Mouse (Mus musculus) intestine, embryonic 16.5 days (tissue): Measurements from ENCODE around the gene Dagla. TPM values are rescaled to one million over a fixed set of nuclear protein-coding genes. Genes with fewer than 3 reads are reported as not detected.

ENCODE experiments used
- ATAC-seq: fragments of 200-750 bp; cut with Nextera tagmentation; 2 replicates; pipeline ENCODE4 v1.8.0; 2017; ENCODE audit warnings: moderate TSS enrichment, moderate library complexity
- H3K27ac ChIP-seq: fragments of 300-500 bp; sonication (generic); 2 replicates; pipeline ENCODE4 v1.5.1; 2014; ENCODE audit warnings: mild to moderate bottlenecking, low read length
- H3K27me3 ChIP-seq: fragments of 300-500 bp; sonication (generic); replicated peaks from 2 replicates; pipeline ENCODE4 v1.6.1; 2014; ENCODE audit warnings: low read length, control low read depth, mixed read lengths; ENCODE audit not compliant: control insufficient read depth, insufficient read depth
- H3K36me3 ChIP-seq: fragments of 300-500 bp; sonication (generic); 2 replicates; pipeline ENCODE4 v1.6.1; 2014; ENCODE audit warnings: low read length, control low read depth; ENCODE audit not compliant: control insufficient read depth, insufficient read depth
- H3K4me1 ChIP-seq: fragments of 300-500 bp; sonication (generic); 2 replicates; pipeline ENCODE4 v1.6.1; 2014; ENCODE audit warnings: low read length, control low read depth, mixed read lengths; ENCODE audit not compliant: control insufficient read depth, insufficient read depth
- H3K4me2 ChIP-seq: fragments of 300-500 bp; sonication (generic); 2 replicates; pipeline ENCODE4 v1.6.1; 2014; ENCODE audit warnings: low read depth, low read length, control low read depth
- H3K4me3 ChIP-seq: fragments of 300-500 bp; sonication (generic); 2 replicates; pipeline ENCODE4 v1.5.1; 2014; ENCODE audit warnings: mild to moderate bottlenecking, low read length
- H3K9ac ChIP-seq: fragments of 300-500 bp; sonication (generic); 2 replicates; pipeline ENCODE4 v1.6.1; 2014; ENCODE audit warnings: low read depth, low read length
- H3K9me3 ChIP-seq: fragments of 300-500 bp; sonication (generic); 2 replicates; pipeline ENCODE4 v1.6.1; 2016; ENCODE audit warnings: low read length, control low read depth; ENCODE audit not compliant: control insufficient read depth
- WGBS: fragments of 180-500 bp; shearing (Covaris S2); extraction: QIAGEN DNeasy Blood & Tissue Kit; methylation state at CpG from one replicate; pipeline ENCODE4 v1.1.7; 2014; 5-methylcytosine and 5-hydroxymethylcytosine counted together
- polyA plus RNA-seq: library from polyadenylated mRNA; unstranded; fragments of >200 nt; fragmentation: Nextera tagmentation; extraction: Ambion mirVana; gene quantifications from 2 replicates; pipeline ENCODE4 v1.2.1, GENCODE M21; 2015

Dagla gene
- polyA plus RNA-seq, 1 experiment from 2014 or later, result 2.6 TPM

GRCm38 (mm10) chr19:10222656-10223055 lies 82.0 kb downstream of the Dagla start:
- Histone ChIP-seq H3K27ac (no peak overlapping the region), H3K9ac (no peak overlapping the region), H3K27me3 (no peaks in the 10 kb centered on the region), H3K4me1 (peaks cover 50% of the 10 kb centered on the region), H3K4me3 (no peak overlapping the region), H3K9me3 (no peaks in the 10 kb centered on the region), H3K4me2 (peak overlapping the region; percentile 13; the same call in 1 of the 2 replicates), H3K36me3 (no peaks in the 10 kb centered on the region)
- ATAC-seq, result peak; percentile 45
- 26% methylated on average over 8 of the region's 8 CpGs for WGBS

DNA sequence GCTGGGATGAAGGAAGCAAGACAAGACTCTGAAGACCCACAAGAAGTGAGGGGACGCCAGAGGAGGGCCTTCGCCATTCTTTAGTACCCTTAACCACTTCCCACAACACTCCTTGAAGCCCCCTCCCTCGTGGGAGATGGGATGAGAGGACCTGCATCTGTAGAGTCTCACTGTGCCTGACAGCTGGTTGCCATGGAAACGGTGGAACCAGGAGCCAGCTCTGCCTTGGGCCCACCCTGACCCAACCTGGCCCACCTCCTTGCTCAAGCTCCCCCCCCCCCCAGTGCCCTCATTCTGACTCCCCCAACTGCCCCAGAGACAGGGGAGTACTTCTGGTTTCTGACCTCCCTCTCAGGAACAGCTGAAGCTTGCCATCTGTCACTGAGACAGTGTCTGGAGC lies 83.1 kb downstream of the Dagla start:
- no peaks in the 10 kb centered on the region for H3K27me3 ChIP-seq
- no peak overlapping the region for H3K9ac ChIP-seq
- H3K4me3 ChIP-seq, result no peak overlapping the region
- no peak overlapping the region for H3K4me2 ChIP-seq
- H3K36me3 ChIP-seq, result no peaks in the 10 kb centered on the region
- peaks cover 50% of the 10 kb centered on the region for H3K4me1 ChIP-seq
- ATAC-seq, result no peak
- no peaks in the 10 kb centered on the region for H3K9me3 ChIP-seq
- 49% methylated on average over 4 of the region's 4 CpGs for WGBS
- no peak overlapping the region for H3K27ac ChIP-seq

DNA sequence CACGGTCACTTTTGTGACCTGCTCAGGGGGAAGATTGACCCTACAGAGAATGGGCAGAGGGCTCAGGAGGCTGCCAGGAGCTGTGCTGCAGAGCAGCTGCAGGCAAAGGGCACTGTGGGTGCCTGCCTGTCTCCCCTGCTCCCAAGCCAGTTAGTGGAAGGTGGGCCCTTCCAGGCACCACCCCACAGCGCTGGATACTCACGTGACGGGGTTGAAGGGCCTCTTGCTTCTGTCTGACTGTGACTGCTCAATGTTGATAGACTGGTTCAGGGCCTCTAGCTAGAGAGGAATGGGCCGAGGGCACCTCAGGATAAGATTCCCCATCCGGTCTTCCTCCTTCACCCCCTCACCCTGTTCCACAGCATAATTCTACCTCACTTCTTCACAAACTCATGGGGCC lies 85.1 kb downstream of the Dagla start:
- Histone ChIP-seq H3K4me1 (peaks cover 32% of the 10 kb centered on the region), H3K4me2 (no peak overlapping the region), H3K4me3 (no peak overlapping the region), H3K27ac (peak overlapping the region; percentile 39; the same call in 1 of the 2 replicates), H3K9me3 (no peaks in the 10 kb centered on the region), H3K36me3 (no peaks in the 10 kb centered on the region), H3K9ac (peak overlapping the region; percentile 46; the same call in 1 of the 2 replicates), H3K27me3 (no peaks in the 10 kb centered on the region)
- ATAC-seq, result peak; percentile 43
- WGBS, result 53% methylated on average over 6 of the region's 6 CpGs

- no peaks in the 10 kb centered on the region for H3K27me3 ChIP-seq
- 32% methylated on average over 3 of the region's 3 CpGs for WGBS
- peak; percentile 40; the same call in 1 of the 2 replicates for ATAC-seq
- no peaks in the 10 kb centered on the region for H3K9me3 ChIP-seq
- no peak overlapping the region for H3K4me3 ChIP-seq
- H3K27ac ChIP-seq, result peak overlapping the region; percentile 39; the same call in 1 of the 2 replicates
- H3K9ac ChIP-seq, result peak overlapping the region; percentile 46; the same call in 1 of the 2 replicates
- H3K36me3 ChIP-seq, result 0 out of 2 replicates have a peak, but pooled peaks cover 1% of the 10 kb centered on the region
- no peak overlapping the region for H3K4me2 ChIP-seq
- H3K4me1 ChIP-seq, result peaks cover 30% of the 10 kb centered on the region
Measured at GRCm38 (mm10) chr19:10219108-10219507, 85.6 kb downstream of the Dagla start.

DNA sequence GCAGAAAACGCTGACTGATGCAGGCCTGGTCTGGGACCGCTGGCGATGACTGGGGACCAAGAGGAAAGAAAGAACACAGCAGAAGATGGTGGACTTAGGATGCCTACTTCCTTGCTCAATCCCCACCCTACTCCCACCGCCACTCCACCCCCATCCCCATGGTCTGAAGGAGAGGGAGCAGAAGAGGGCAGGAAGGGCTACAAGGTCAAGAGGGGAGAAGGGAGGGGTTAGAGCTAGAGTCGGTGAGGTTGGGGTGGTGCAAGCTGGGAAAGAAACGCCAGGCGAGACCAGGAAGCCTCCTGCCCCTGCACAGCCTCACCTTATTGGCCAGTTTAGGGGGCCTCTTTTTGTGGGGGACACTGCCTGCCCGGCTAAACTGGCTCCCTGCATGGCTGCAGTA lies 88.6 kb downstream of the Dagla start:
- WGBS, result 74% methylated on average over 8 of the region's 8 CpGs
- Histone ChIP-seq H3K27ac (no peak overlapping the region), H3K27me3 (no peaks in the 10 kb centered on the region), H3K4me1 (peaks cover 10% of the 10 kb centered on the region; the same call in 1 of the 2 replicates), H3K36me3 (0 out of 2 replicates have a peak, but pooled peaks cover 8% of the 10 kb centered on the region), H3K9ac (no peak overlapping the region), H3K4me2 (no peak overlapping the region), H3K9me3 (no peaks in the 10 kb centered on the region), H3K4me3 (no peak overlapping the region)
- ATAC-seq, result no peak

- ATAC-seq, result no peak
- H3K27ac ChIP-seq, result no peak overlapping the region
- 88% methylated on average over 10 of the region's 10 CpGs for WGBS
- no peak overlapping the region for H3K9ac ChIP-seq
- H3K36me3 ChIP-seq, result 0 out of 2 replicates have a peak, but pooled peaks cover 8% of the 10 kb centered on the region
- H3K9me3 ChIP-seq, result no peaks in the 10 kb centered on the region
- no peaks in the 10 kb centered on the region for H3K4me1 ChIP-seq
- H3K27me3 ChIP-seq, result no peaks in the 10 kb centered on the region
- H3K4me3 ChIP-seq, result no peak overlapping the region
- no peak overlapping the region for H3K4me2 ChIP-seq
Measured at GRCm38 (mm10) chr19:10213796-10214471, 90.7 kb downstream of the Dagla start.

DNA sequence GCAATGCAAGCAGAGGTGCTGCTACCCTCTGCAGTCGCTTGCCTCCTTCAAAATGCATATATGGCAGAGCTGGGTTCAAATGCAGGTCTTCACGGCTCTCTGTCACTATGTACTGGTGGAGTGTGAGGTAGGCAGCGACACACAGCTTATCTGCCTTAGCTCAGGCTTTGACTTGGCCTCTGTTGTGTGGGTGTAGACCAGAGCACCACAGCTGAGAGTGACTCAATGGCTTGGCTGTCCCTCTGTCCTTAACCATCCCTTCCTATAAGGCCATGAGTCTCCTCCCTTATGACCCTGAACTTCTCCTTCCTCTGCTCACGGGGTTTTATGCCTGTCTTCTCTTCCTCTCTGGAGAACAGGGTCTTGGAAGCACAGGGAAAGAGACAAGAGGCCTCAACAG lies 93.8 kb downstream of the Dagla start:
- Histone ChIP-seq H3K4me2 (no peak overlapping the region), H3K27ac (no peak overlapping the region), H3K4me3 (no peak overlapping the region), H3K9ac (no peak overlapping the region), H3K27me3 (no peaks in the 10 kb centered on the region), H3K36me3 (0 out of 2 replicates have a peak, but pooled peaks cover 8% of the 10 kb centered on the region), H3K4me1 (no peaks in the 10 kb centered on the region), H3K9me3 (no peaks in the 10 kb centered on the region)
- no peak for ATAC-seq
- 72% methylated on average over 4 of the region's 4 CpGs for WGBS

- no peak for ATAC-seq
- Histone ChIP-seq H3K27ac (no peak overlapping the region), H3K4me3 (no peak overlapping the region), H3K9ac (no peak overlapping the region), H3K4me1 (no peaks in the 10 kb centered on the region), H3K4me2 (no peak overlapping the region), H3K9me3 (no peaks in the 10 kb centered on the region), H3K36me3 (0 out of 2 replicates have a peak, but pooled peaks cover 5% of the 10 kb centered on the region), H3K27me3 (no peaks in the 10 kb centered on the region)
- 76% methylated on average over 3 of the region's 3 CpGs for WGBS
Measured at GRCm38 (mm10) chr19:10208851-10209250, 95.8 kb downstream of the Dagla start.

GRCm38 (mm10) chr19:10205051-10205450 lies 99.6 kb downstream of the Dagla start:
- Histone ChIP-seq H3K4me2 (peak overlapping the region; percentile 59), H3K27ac (no peak overlapping the region), H3K9ac (no peak overlapping the region), H3K27me3 (no peaks in the 10 kb centered on the region), H3K4me1 (peaks cover 6% of the 10 kb centered on the region), H3K4me3 (peak overlapping the region; percentile 67), H3K9me3 (no peaks in the 10 kb centered on the region), H3K36me3 (peaks cover 8% of the 10 kb centered on the region)
- WGBS, result 64% methylated on average over 6 of the region's 6 CpGs
- ATAC-seq, result no peak
